Mouse (Mus musculus) ovary, postnatal 14 days (tissue): ENCODE results near the gene Tsc22d4.
A peak's percentile ranks its signal among the peaks of the same experiment; 100 is the strongest.

Source experiments
- DNase-seq: peaks from one replicate; pipeline ENCODE4 v3.0.0; 2022; ENCODE audit warnings: low spot score

The Tsc22d4 gene

DNA sequence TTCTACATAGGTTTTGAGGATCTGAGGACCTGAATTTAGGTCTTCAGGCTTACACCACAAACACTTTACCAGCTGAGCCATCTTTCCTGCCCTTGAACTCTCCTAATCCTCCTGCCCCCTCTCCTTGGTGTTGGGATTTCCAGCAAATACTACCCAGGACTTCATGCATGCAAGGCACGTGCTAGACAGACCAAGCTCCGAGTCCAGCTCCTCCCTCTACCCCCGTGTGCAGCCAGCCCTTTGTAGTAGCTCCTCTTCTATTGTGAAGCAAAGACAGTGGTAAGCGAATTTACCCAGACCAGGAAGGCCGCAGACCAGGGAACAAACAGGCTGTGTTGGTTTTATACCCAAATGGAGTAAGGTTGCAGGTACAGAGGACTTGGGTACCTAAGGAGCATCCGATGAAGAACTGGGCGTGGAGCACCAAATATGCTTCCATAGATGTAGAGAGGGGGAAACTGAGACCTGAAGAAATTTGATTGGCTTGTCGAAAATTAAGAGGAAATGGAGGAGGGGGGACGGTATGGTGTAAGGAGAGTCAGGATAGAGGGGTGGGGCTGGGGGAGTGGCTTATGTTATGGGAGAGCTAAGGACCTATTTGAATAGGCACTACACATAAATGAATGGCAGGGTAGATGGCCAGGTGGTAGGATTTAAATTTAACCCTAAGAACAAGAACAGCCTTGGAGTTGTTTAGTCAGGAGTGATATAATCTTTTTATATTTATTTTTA, 19.2 kb downstream of the Tsc22d4 start:
- DNase-seq: no peak

DNA sequence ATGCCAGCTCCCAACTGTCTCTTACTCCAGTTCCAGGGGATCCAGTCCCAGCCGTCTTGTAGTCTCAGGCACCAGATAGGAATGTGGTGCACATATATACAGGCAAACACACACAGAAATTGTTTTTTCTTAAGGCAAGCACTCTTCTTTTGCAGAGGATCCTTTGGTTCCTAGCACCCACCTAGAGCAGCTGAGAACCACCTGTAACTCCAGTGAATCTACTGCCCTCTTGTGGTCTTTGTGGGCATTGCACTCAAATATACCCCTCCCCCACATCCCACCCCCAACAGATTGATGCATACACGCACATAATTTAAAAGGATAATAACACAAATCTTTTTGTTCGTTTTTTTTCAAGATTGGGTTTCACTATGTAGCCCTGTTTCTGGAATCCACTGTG, 20.7 kb downstream of the Tsc22d4 start:
- no peak for DNase-seq

DNA sequence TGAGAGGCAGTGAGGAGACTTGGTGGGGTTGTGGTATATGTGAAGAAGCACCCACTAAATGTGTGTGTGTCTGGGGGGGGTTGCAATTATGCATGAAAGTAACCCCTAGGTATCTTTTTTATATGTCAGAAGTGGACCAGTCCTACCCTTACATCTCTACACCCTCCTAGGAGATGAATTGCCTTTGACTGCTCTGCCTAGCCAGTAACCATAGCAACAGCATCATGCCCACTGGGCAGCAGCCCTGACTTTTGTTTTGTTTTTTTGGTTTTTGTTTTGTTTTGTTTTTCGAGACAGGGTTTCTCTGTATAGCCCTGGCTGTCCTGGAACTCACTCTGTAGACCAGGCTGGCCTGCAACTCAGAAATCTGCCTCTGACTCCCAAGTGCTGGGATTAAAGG, 22.9 kb downstream of the Tsc22d4 start:
- no peak for DNase-seq

DNA sequence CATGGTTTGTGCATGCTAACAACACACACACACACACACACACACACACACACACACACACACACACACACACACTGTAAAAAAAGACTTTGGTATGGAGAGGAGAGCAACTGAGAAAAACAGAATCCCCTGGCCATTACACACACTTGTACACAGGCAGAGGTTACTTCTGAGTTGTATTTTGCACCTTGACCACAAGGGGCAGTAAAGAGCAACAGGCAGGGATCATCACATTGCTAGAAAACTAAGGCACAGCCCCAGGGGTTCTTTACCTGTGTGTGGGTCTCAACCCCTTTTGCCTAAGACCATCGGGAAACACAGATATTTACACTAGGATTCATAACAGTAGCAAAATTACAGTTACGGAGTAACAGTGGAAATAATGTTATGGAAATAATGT, 25.2 kb downstream of the Tsc22d4 start:
- DNase-seq: no peak

DNA sequence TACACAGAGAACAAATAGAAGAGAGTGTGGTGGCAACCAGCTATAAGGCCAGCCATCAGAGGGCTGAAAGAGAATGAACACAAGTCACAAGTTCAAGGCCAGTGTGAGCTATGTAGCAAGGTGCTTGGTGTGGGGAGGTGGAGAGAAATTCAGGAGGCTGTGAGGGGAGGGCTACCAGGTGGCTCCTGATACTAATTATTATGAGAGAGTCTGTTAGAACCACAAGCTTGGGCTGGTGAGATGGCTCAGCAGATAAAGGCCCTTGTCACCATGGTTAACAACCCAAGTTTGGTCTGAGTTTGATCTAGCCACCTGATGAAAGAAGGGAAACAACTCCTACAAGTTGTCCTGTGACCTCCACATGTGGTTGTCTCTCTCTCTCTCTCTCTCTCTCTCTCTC, 27.2 kb downstream of the Tsc22d4 start:
- no peak for DNase-seq

DNA sequence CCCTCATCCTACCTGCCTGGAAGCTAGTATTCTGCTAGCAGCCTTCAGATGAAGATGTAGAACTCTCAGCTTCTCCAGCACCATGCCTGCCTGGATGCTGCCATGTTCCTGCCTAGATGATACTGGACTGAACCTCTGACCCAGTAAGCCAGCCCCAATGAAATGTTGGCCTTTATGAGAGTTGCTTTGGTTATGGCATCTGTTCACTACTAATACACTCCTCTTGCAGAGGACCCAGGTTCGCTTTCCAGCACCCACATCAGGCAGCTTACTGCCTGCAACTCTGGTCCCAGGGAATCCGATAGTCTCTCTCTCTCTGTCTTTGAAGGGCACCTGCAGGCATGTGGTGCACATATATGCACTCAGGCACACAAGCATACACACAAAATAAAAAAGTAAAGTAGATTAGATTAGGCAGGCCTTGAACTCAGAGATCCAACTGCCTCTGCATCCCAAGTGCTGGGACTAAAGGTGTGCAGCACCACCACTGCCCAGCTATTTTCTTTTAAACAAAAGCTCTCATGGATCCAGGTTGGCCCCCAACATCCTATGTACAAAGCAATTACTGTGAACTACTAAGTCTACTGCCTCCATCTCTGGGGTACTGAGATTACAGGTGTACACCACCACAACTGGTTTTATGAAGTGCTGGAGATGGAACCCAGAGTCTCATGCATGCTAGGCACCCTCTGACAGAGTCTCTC, 30.2 kb downstream of the Tsc22d4 start:
- DNase-seq: no peak

DNA sequence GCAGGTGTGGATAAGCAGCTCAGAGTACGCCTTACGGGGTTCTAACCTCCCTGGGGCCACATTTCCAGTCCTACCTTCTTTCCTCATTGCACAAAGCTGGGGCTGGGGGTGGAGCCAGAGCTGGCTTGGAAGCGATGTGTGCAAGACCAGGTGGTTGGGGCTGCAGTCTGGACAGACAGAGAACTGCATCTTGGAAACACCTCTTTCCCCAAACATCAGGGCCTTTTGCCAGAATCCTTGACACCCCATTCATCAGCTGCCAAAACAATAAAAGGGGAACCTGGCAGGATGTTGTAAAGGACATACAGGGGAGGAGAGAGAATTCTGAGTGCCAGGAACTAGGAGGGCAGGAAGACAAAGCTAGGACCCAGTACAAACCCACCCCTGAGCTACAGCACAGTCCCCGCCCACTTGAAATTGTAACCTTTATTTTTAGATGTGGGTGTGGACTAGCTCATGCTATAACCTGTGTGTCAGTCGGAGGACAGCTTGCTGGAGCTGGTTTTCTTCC, 30.9 kb downstream of the Tsc22d4 start:
- no peak for DNase-seq

DNA sequence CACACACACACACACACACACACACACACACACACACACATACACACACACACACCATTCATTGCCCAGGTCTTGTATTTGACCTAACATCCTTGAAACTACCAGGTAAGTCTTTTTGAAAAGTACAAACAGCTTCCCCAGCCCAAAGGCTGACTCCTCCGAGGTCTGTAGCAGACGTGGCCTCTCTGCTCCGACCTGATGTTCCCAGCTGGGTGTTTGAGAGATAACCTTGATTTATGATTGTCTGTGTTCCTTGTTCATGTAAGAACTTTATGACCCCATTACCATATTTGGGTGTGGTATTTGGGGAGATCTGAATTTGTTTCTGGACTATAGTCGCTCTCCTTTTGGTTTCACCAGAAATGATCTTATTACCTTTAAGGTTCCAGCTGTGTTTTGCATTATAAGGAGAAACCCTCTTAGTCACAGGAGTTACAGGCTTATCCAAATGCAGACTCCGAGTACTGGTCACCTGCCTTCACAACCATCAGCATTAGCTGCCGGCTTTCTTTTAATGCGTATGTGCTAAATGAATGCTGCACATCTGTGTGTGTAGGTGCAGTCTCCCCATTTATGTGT, 31.8 kb downstream of the Tsc22d4 start:
- DNase-seq: no peak

DNA sequence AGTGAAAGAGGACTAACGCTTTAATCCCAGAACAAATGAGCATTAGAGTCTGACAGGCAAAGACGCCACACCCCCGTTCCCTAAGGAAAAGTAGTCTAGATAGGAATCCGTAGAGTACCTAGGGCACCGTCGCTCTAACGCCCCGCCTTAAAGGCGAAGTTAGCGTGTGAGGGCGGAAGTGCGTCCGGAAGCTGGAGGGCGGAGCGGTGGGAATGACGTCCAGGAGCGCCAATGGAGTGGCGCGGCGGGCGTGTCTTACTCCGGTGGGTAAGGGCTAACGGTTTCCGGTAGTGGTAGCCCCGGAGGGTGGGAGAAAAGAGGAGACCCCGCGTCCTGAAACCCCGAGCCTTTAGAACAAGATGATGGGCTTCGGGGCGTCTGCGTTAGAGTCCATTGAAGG, 33.1 kb downstream of the Tsc22d4 start, which contains the start of gene Ppp1r35:
Gene Ppp1r35, plus strand, starts transcription at position 215 of the 400 bp plus-strand sequence.
- DNase-seq: peak; percentile 95

DNA sequence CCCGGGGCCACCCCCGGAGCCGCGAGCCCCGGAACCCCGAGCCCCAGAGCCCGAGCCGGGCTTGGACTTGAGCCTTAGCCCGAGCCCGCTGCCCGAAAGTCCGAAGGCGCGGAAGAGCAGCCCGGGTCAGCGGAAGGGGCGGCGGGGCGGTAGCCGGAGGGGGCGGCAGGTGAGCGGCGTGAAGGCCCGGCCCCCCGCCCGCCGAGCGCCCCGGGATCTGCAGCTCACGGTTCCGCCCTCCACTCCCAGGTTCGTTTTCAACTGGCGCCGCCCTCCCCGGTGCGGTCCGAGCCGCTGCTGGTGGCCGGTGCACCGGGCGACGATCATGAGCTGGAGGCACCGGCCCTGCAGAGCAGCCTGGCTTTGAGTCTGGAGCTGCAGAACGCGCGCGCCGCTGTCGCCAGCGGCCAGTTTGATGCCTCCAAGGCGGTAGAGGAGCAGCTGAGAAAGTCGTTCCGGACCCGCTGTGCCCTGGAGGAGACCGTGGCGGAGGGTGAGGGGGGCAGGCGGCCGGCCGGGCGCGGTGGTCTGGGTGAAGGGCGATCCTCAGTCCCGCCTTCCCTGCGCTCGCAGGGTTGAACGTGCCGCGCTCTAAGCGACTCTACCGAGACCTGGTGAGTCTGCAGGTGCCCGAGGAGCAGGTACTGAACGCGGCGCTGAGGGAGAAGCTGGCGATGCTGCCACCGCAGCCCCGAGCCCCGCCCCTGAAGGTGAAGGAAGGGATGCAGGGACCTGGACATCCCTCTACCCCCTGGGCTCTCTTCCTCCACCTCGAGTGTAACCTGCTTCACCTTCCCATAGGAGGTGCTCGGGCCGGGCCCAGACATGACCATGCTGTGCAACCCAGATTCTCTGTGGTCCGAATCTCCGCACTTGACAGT, 33.8 kb downstream of the Tsc22d4 start:
- DNase-seq: no peak

DNA sequence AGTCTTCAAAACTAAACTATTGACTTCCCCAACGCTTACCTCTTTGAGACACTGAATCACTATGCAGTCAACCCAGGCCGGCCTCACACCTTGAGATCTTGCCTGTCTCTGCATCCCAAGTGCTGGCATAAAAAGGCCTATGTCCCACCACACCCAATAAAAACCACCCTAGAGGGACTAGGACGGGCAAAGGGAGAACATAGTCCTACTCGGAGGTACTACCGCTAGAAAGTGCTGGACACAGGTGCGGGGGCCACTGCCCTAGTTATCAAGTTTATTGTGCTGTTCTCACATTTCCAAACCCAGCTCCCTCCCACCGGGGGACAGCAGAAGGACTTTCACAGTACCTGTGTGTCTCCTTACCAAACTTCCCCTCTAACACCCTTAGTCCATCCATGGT, 36.1 kb downstream of the Tsc22d4 start:
- no peak for DNase-seq

DNA sequence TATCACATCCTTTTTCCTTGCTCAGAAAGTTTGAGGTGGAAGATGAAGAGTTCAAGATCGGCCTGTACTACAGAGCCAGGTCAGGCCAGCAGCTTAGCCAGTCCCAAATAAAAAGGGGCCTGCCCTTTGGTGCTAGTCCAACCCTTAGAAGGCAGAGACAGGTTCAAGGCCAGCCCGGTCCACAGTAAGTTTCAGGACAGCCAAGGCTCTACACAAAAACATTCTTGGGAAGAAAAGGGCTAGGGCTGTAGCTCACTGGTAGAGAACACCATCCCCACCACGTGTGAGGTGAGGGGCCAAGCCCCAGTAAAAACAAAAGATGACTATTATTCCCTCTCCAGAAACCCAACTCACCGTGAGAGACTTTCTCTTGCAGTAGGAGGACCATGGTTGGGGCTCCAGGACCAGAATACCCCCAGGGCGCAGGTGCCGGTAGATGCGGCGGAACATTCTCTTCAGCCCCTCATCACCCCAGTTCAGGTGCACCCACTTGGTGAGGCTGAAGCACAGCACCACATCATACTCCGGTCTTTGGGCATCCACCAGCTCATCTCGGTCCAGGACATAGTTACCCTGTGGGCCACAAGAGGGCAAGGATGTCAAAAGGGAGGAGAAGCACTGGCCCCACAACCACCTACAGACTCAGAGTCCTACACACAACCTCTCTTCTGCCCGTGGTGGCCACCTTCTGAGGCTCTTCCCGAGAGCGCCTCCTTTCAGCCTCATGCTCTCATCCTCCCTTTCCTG, 37.4 kb downstream of the Tsc22d4 start:
- DNase-seq: no peak

DNA sequence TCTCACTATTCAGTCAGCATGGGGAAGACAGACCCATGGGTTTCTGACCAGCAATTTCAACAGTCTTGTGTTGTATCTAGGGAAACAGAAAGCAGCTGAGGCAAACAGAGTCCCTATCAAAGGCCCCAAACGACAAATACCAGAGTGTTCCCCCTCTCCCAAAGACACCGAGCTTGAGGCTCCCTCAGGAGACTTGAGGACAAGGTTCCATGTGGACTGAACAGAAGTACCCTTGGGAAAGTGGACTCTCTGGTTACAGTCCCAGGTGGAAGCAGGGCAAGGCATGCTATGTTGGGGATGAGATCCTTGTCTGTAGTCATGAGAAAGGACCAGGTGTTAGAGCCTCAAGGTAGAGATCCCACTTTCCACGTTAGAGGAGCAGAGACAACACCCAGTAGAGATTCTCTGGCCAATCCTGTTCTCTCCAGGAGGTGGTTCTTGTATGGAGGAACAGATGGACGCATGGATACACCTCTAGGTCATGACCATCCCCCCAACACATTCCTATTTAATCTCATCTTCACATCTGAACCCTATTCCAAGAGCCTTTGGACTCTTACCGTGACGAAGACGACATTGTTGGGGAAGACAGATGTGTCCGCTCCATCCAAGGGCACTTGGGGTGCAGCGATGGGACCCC, 38.5 kb downstream of the Tsc22d4 start:
- no peak for DNase-seq

DNA sequence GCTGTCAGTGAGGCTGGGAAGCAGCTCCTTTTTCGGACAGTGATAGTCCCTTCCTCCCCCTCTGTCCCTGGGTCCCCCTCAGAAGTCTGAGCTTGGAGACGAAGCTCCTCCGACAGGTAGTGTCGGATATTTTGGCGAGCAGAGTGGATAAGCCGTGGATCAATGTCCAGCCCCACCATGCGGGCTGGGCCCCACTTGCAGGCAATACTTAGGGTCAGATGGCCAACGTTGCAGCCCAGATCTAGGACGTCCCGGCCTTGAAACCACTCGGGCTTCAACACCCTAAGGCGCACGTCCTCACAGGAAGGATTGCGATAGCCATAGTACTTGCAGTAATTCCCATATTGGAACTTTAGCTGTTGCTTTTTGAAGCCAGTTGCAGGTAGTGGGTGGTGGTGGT, 39.0 kb downstream of the Tsc22d4 start:
- DNase-seq: no peak

DNA sequence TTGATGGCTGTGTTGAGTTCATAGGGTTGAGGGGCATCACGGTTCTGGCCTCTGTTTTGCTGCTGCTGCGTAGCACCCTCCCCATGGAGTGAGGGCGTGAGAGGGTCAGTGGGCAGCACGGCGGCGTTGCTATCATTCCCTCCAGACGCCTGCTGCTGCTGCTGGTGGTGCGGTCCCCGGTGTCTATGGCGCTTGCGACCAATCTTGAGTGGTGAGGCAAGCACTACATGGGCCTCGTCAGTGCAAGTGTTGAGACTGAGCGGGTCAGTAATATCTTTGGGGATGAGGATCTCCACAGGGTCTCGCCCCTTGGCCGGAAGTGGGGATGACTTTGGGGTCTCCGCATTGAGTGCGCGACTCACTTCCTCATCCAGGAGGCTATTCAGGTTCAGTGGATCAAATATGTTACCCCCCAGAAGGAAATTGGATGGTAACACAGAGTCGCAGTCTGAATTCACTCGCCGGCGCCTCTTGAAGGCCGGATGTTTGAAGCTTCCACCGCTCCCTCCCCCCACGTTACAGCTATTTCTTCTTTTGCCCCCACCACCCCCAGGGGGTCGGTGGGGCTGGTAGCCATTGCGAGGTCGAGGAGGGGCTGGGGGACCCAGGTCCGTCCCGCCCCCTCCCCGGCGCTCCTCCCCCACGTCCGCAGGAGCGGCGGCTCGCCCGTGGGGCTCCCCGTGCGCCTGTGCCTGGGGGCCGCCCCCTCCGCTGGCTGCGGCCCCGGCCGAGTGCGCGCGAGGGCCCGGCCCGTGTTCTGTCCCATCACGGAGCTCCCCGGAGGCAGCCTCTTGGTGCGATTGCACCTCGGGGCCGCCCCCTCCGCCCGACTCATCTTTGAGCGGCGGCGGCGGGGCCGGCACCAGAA, 39.9 kb downstream of the Tsc22d4 start:
- peak; percentile 33 for DNase-seq

DNA sequence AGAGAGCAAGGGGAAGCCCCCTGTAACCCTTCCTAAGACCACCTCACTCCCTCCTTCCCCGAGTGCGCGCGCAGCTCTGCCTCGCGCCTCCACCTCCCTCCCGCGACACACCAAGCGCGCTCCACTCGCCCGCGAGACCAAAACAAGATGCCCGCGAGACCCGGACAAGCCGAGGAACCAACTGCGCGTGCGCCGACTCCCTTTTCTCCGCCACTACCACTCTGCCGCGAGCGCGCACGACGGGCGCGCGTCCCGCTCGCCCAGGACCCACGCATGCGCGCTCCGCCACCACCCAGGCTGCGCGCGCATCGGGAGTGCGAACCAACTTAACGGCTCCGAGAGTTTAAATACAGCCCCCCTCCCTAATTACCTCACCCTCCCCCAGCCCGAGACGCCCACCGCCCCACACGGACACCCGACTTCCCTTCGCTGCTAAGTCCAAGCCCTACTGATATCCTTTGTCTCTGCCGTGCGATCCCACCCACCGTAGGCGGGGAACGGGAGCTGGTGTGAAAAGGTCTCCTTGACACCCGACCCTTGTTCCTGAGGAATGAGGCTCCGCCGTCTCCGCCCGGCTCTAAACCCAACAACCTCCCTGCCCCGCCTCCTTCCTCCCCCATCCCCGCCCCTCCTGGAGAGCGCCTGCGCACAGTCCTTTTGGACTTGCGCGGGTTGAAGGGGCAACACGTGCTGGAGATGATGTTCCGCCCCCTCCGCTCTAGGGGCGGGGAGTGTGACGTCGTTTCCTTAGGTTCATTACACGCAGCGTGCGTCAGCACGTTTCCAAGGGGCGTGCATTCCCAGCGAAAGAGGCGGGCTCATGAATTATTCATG, 40.8 kb downstream of the Tsc22d4 start:
- peak; percentile 97 for DNase-seq

DNA sequence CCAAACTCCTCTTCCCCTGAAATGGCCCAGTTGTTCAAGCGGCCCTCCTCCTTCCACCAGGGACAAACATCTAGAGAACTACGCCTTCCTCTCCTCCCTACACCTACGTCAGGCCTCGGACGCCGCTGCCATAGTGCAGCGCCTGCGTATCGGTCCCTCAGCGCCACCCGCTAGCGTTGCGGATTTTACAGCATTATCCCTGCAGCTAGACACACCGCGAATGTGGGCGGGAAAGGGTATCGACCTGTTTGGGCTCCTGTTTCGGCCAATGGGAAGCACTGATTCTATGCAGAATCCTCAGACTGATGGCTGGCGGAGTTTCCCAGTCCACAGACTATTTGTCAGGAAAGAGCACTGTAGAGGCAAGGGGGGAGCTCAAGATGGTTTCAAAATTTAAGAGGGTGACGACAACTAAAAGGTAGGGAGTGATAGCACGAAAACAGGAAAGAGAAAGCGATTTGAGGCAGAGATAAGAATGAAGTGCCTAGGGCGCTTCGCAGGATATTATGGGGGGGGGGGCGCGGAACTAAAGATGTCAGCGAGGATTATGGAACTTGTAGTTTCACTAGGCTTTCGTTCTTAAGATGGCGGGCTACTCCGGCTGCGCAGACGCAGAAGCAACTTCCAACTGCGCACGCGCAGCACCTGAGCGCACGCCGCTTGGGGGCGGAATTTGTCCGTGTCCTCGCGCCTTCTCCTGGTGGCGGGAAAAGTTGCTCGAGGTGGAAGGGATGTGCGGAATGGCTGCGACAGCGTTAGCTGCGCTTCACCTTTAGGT, 41.8 kb downstream of the Tsc22d4 start, which contains the start of the genes Mepce and Zcwpw1:
Gene Mepce, minus strand, starts transcription at position 505 of the 778 bp plus-strand sequence.
Gene Zcwpw1, plus strand, starts transcription at position 648 of the 778 bp plus-strand sequence.
- DNase-seq: peak; percentile 97

DNA sequence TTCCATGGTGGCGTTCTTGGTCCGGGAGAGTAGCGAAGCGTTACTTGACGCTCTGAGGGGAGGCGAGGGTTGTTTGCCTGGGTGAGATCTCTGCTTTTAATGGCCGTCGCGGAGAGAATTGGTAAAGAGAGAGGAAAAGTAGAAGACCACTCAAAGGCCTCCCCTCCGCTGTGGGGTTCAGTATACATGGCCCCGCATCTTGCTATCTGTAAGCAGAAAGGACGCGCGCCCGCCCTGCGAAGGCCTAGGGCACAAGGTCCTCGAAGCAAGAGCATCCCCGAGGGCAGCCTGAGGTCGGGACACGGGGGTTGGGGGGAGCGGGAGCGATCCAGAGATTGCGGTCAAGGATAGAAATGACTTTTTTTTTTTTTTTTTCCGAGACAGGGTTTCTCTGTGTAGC, 42.6 kb downstream of the Tsc22d4 start:
- DNase-seq: no peak
